ENCODE assay signal across 8 mouse cellular contexts in the genomic region with DNA sequence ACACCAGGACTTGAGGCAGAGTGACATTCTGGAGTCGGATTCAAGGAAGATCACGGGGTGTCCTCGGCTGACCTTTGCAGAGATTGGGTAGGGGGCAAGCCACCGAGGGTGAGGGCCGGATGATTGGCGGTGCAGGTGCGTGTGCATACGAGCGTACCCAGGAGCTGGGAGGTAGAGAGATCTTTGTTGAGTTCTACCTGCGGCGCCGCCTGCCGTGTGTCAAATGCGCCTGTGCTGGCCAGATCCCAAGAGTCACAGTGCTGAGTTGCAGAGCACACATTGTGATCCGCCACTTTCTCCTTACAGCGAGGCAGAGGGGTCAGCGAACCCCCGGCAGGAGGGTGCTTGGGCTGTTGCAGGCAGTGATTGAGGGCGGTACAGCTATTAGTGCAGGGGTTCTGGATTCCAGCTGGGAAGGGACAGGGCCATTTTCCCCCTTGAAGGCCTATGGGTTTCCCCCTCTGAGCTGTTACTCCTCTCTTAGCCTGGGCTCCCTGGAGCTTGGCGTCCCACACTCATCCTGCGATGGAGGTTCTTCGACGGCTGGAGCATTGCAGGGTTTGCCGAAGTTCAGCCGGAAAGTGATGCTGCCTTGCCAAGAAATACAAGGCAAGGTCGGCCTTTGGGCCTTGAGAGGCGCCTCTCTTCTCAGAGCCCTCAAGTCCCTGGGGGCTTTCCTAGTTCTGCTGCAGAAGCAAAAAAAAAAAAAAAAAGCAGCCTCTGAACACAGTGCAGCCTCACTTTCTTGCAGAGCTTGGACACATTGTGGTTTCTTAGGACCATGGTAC. TPM values are rescaled to one million over a fixed set of nuclear protein-coding genes. Genes with fewer than 3 reads are reported as not detected.
DNase-seq lines count a peak whose midpoint lies in the region; ATAC-seq lines count a peak whose summit lies in the region.

No protein-coding gene starts in this region.

- H3K4me1 ChIP-seq in embryonic facial prominence, embryonic 15.5 days, result peaks cover 28% of the 10 kb centered on the region
- H3K4me1 ChIP-seq in limb, embryonic 11.5 days (ENCODE audit: control insufficient read depth, insufficient read depth, low read length), result peaks cover 8% of the 10 kb centered on the region; the same call in 1 of the 2 replicates
- peaks cover 7% of the 10 kb centered on the region for H3K4me1 ChIP-seq in midbrain, embryonic 11.5 days (ENCODE audit: control insufficient read depth, insufficient read depth, low read length)

- H3K9me3 ChIP-seq in embryonic facial prominence, embryonic 15.5 days (replicated peaks), result no peaks in the 10 kb centered on the region
- no peaks in the 10 kb centered on the region for H3K9me3 ChIP-seq in limb, embryonic 11.5 days (ENCODE audit: control insufficient read depth, low read length)
- H3K9me3 ChIP-seq in midbrain, embryonic 11.5 days (ENCODE audit: control insufficient read depth, low read length), result no peaks in the 10 kb centered on the region

- no peaks in the 10 kb centered on the region for H3K36me3 ChIP-seq in embryonic facial prominence, embryonic 15.5 days
- H3K36me3 ChIP-seq in limb, embryonic 11.5 days (ENCODE audit: control insufficient read depth, insufficient read depth, low read length), result no peaks in the 10 kb centered on the region
- no peaks in the 10 kb centered on the region for H3K36me3 ChIP-seq in midbrain, embryonic 11.5 days (ENCODE audit: control insufficient read depth, insufficient read depth, low read length)

- H3K27ac ChIP-seq in embryonic facial prominence, embryonic 15.5 days (replicated peaks), result peak overlapping the region; percentile 83
- H3K27ac ChIP-seq in limb, embryonic 11.5 days (replicated peaks; ENCODE audit: low read depth, low read length), result no peak overlapping the region
- no peak overlapping the region for H3K27ac ChIP-seq in midbrain, embryonic 11.5 days (ENCODE audit: low read depth, low read length)

- peak overlapping the region; percentile 66 for H3K4me3 ChIP-seq in embryonic facial prominence, embryonic 15.5 days (replicated peaks)
- H3K4me3 ChIP-seq in limb, embryonic 11.5 days (ENCODE audit: low read depth, low read length), result peak overlapping the region; percentile 61
- peak overlapping the region; percentile 65 for H3K4me3 ChIP-seq in midbrain, embryonic 11.5 days (ENCODE audit: low read depth, low read length)

- peak; percentile 27; the same call in 1 of the 2 replicates for ATAC-seq in cerebellum, adult (ENCODE audit: insufficient number of reproducible peaks, low FRiP score, low TSS enrichment)
- peak; percentile 25; the same call in 1 of the 2 replicates for ATAC-seq in embryonic facial prominence, embryonic 15.5 days (ENCODE audit: insufficient number of reproducible peaks, low FRiP score, low TSS enrichment, low read depth)
- peak; percentile 34 to 43 for ATAC-seq in hematopoietic stem cell, adult 5-6 weeks (replicated peaks in 1 of 2; ENCODE audit: insufficient read depth in 1 of 2, low FRiP score in 2 of 2, low TSS enrichment in 1 of 2, low read depth in 1 of 2, poor library complexity in 2 of 2, severe bottlenecking in 2 of 2)
- 0 out of 2 replicates have a peak, but pooled peaks have one; percentile 1 for ATAC-seq in limb, embryonic 11.5 days (ENCODE audit: insufficient number of reproducible peaks, low FRiP score, low TSS enrichment, low read depth)
- ATAC-seq in midbrain, embryonic 11.5 days (ENCODE audit: low FRiP score), result peak; percentile 20; the same call in 1 of the 2 replicates

- peak overlapping the region; percentile 92 for H3K4me2 ChIP-seq in embryonic facial prominence, embryonic 15.5 days (replicated peaks)
- H3K4me2 ChIP-seq in limb, embryonic 11.5 days (ENCODE audit: low read depth, severe bottlenecking), result peak overlapping the region; percentile 94
- peak overlapping the region; percentile 92 for H3K4me2 ChIP-seq in midbrain, embryonic 11.5 days

- peak overlapping the region; percentile 71 for H3K9ac ChIP-seq in embryonic facial prominence, embryonic 15.5 days
- peak overlapping the region; percentile 70 for H3K9ac ChIP-seq in limb, embryonic 11.5 days (ENCODE audit: low read length)
- H3K9ac ChIP-seq in midbrain, embryonic 11.5 days (ENCODE audit: low read length), result peak overlapping the region; percentile 84

- WGBS in embryonic facial prominence, embryonic 15.5 days, result 7% methylated on average over 27 of the region's 27 CpGs
- 8% methylated on average over 27 of the region's 27 CpGs for WGBS in limb, embryonic 11.5 days
- 9% methylated on average over 27 of the region's 27 CpGs for WGBS in midbrain, embryonic 11.5 days

- no peaks in the 10 kb centered on the region for H3K27me3 ChIP-seq in embryonic facial prominence, embryonic 15.5 days
- no peaks in the 10 kb centered on the region for H3K27me3 ChIP-seq in limb, embryonic 11.5 days (ENCODE audit: control insufficient read depth, insufficient read depth, low read length)
- H3K27me3 ChIP-seq in midbrain, embryonic 11.5 days (ENCODE audit: control insufficient read depth, insufficient read depth, low read length), result no peaks in the 10 kb centered on the region; the same call in 1 of the 2 replicates

- DNase-seq in cerebellum, adult 9-11 months, result no peak
- peak; percentile 32 for DNase-seq in adrenal gland, adult 8-10 months
- DNase-seq in limb, embryonic 11.5 days (ENCODE audit: low spot score), result peak; percentile 51
- peak; percentile 93 for DNase-seq in midbrain, embryonic 11.5 days (ENCODE audit: low spot score, missing footprints)
- DNase-seq in thymus, postnatal 4 days, result peak; percentile 37

RNA-seq across cellular contexts. Expression of a gene that starts 0.9 kb away (rescaled TPM):
- 10 to 100 TPM; 24.0 to 37.4 (median 31.6) TPM for total RNA-seq in adrenal gland, adult 8-10 months (2022)
- polyA plus RNA-seq in embryonic facial prominence, embryonic 15.5 days (2015; fragmentation: Nextera tagmentation; extraction: Ambion mirVana), result 36.6 and 36.7 TPM in 2 replicates
- 7.3 and 12.3 TPM in 2 replicates for total RNA-seq in hematopoietic stem cell, adult 5-6 weeks (2017)
- polyA plus RNA-seq in limb, embryonic 11.5 days (2014; fragmentation: Nextera tagmentation; extraction: Ambion mirVana), result 19.5 and 19.9 TPM in 2 replicates
- 11.9 TPM in 2 replicates for polyA plus RNA-seq in midbrain, embryonic 11.5 days (2014; fragmentation: Nextera tagmentation; extraction: Ambion mirVana)
